Mouse (Mus musculus): ENCODE results near the gene Igsf11.
A peak's percentile ranks its signal among the peaks of the same experiment; 100 is the strongest.
"Not testable (repeated sequence)": the region's sequence is repeated elsewhere in the genome, so short reads cannot be mapped to it uniquely, and the experiment has no call there.

The Igsf11 gene

GRCm38 (mm10) chr16:38983850-38984249, 91.4 kb downstream of the Igsf11 start:
- DNase-seq (ENCODE audit: low spot score), result not testable (repeated sequence)

- DNase-seq (ENCODE audit: low spot score), result no peak
Measured at GRCm38 (mm10) chr16:38985411-38985810, 92.9 kb downstream of the Igsf11 start.

GRCm38 (mm10) chr16:38986410-38986809, 93.9 kb downstream of the Igsf11 start:
- DNase-seq (ENCODE audit: low spot score), result no peak

- DNase-seq (ENCODE audit: low spot score), result no peak
Measured at GRCm38 (mm10) chr16:38993711-38994110, 101.2 kb downstream of the Igsf11 start.

- DNase-seq (ENCODE audit: low spot score), result no peak
Measured at GRCm38 (mm10) chr16:38998496-38999258, 106.2 kb downstream of the Igsf11 start.

- DNase-seq (ENCODE audit: low spot score), result no peak
Measured at GRCm38 (mm10) chr16:38999298-38999697, 106.8 kb downstream of the Igsf11 start.

GRCm38 (mm10) chr16:39006978-39007377, 114.5 kb downstream of the Igsf11 start:
- no peak for DNase-seq (ENCODE audit: low spot score)

GRCm38 (mm10) chr16:39019449-39019848, 127.0 kb downstream of the Igsf11 start:
- DNase-seq (ENCODE audit: low spot score), result no peak

GRCm38 (mm10) chr16:39025989-39026736, 133.7 kb downstream of the Igsf11 start:
- DNase-seq (ENCODE audit: low spot score), result no peak

GRCm38 (mm10) chr16:39031350-39031749, 138.9 kb downstream of the Igsf11 start:
- DNase-seq (ENCODE audit: low spot score), result no peak

GRCm38 (mm10) chr16:39037257-39037656, 144.8 kb downstream of the Igsf11 start:
- no peak for DNase-seq (ENCODE audit: low spot score)

- no peak for DNase-seq (ENCODE audit: low spot score)
Measured at GRCm38 (mm10) chr16:39044381-39044780, 151.9 kb downstream of the Igsf11 start.

GRCm38 (mm10) chr16:39048889-39049288, 156.4 kb downstream of the Igsf11 start:
- no peak for DNase-seq (ENCODE audit: low spot score)

- peak; percentile 33 for DNase-seq (ENCODE audit: low spot score)
Measured at GRCm38 (mm10) chr16:39052971-39053370, 160.5 kb downstream of the Igsf11 start.

- DNase-seq (ENCODE audit: low spot score), result no peak
Measured at GRCm38 (mm10) chr16:39053779-39054178, 161.3 kb downstream of the Igsf11 start.

- no peak for DNase-seq (ENCODE audit: low spot score)
Measured at GRCm38 (mm10) chr16:39056061-39056460, 163.6 kb downstream of the Igsf11 start.

GRCm38 (mm10) chr16:39056961-39057360, 164.5 kb downstream of the Igsf11 start:
- no peak for DNase-seq (ENCODE audit: low spot score)

GRCm38 (mm10) chr16:39058869-39059268, 166.4 kb downstream of the Igsf11 start:
- DNase-seq (ENCODE audit: low spot score), result no peak

- DNase-seq (ENCODE audit: low spot score), result no peak
Measured at GRCm38 (mm10) chr16:39062596-39062995, 170.1 kb downstream of the Igsf11 start.

GRCm38 (mm10) chr16:39065576-39065975, 173.1 kb downstream of the Igsf11 start:
- no peak for DNase-seq (ENCODE audit: low spot score)

- no peak for DNase-seq (ENCODE audit: low spot score)
Measured at GRCm38 (mm10) chr16:39071431-39071830, 179.0 kb downstream of the Igsf11 start.

Measured in ovary, postnatal 10 days (tissue).